Mouse (Mus musculus) lung, postnatal 0 days (tissue): ENCODE data around the gene Tpcn1.

Source experiments
- CTCF ChIP-seq: IDR thresholded peaks from 2 replicates; pipeline ENCODE4 v1.5.1; 2016; ENCODE audit warnings: antibody characterized with exemption, mild to moderate bottlenecking
- EP300 ChIP-seq: IDR thresholded peaks from 2 replicates; pipeline ENCODE4 v1.6.1; 2016; ENCODE audit warnings: antibody characterized with exemption, mild to moderate bottlenecking, control low read depth

- TF ChIP-seq CTCF (no peak), EP300 (no peak)
Measured at GRCm38 (mm10) chr5:120550673-120551072, 37.8 kb downstream of the Tpcn1 start.
